Mouse (Mus musculus): ENCODE data around the gene Ptch2. TPM values are rescaled to one million over a fixed set of nuclear protein-coding genes. Genes with fewer than 3 reads are reported as not detected.

The Ptch2 gene
- polyA plus RNA-seq, 1 experiment = 0.02 TPM

DNA sequence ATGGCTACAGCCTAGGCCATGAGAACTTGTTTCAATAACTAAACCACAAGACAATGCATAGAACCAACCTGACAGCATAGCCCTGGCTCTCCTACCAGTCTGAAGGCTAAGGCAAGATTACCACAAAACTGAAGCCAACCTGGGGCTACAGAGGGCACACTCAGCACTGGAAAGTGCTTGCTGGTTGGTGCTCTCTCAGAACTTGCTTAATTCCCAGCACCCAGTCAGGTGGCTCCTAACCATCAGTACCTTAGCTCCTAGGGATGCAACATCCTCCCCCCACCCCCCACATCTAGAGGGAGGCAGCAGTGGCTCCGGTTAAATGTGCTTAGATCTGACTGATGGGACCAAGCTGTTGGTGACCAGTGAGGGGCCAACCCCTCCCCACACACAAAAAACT lies 55.5 kb downstream of the Ptch2 start:
- no peaks in the 10 kb centered on the region for H3K9me3 ChIP-seq (ENCODE audit: control insufficient read depth, low read length)
- no peak overlapping the region for H3K4me3 ChIP-seq (replicated peaks)
- peaks cover 42% of the 10 kb centered on the region for H3K4me1 ChIP-seq (ENCODE audit: control insufficient read depth)
- no peaks in the 10 kb centered on the region for H3K27me3 ChIP-seq (ENCODE audit: control insufficient read depth)
- peaks cover 78% of the 10 kb centered on the region for H3K36me3 ChIP-seq (ENCODE audit: control insufficient read depth)
- no peak for TF ChIP-seq GATA1 (IDR thresholded peaks at IDR 0.05; ENCODE audit: low read length)
- TF ChIP-seq TAL1 (IDR thresholded peaks at IDR 0.05; ENCODE audit: low read length) = no peak

- Histone ChIP-seq H3K27me3 (ENCODE audit: control insufficient read depth) (no peaks in the 10 kb centered on the region), H3K36me3 (ENCODE audit: control insufficient read depth) (peaks cover 77% of the 10 kb centered on the region), H3K4me1 (ENCODE audit: control insufficient read depth) (peaks cover 41% of the 10 kb centered on the region), H3K4me3 (replicated peaks) (peak overlapping the region; percentile 2), H3K9me3 (ENCODE audit: control insufficient read depth, low read length) (no peaks in the 10 kb centered on the region)
- TF ChIP-seq GATA1 (IDR thresholded peaks at IDR 0.05; ENCODE audit: low read length) = no peak
- TF ChIP-seq TAL1 (IDR thresholded peaks at IDR 0.05; ENCODE audit: low read length) = no peak
Observed at GRCm38 (mm10) chr4:117152714-117153113, 56.8 kb downstream of the Ptch2 start.

GRCm38 (mm10) chr4:117155020-117155791 lies 59.3 kb downstream of the Ptch2 start:
- H3K27me3 ChIP-seq (ENCODE audit: control insufficient read depth) = no peaks in the 10 kb centered on the region
- TF ChIP-seq GATA1 (IDR thresholded peaks at IDR 0.05; ENCODE audit: low read length) (no peak), TAL1 (IDR thresholded peaks at IDR 0.05; ENCODE audit: low read length) (no peak)
- peaks cover 71% of the 10 kb centered on the region for H3K36me3 ChIP-seq (ENCODE audit: control insufficient read depth)
- peaks cover 41% of the 10 kb centered on the region for H3K4me1 ChIP-seq (ENCODE audit: control insufficient read depth)
- H3K4me3 ChIP-seq (replicated peaks) = peak overlapping the region; percentile 94
- H3K9me3 ChIP-seq (ENCODE audit: control insufficient read depth, low read length) = no peaks in the 10 kb centered on the region

DNA sequence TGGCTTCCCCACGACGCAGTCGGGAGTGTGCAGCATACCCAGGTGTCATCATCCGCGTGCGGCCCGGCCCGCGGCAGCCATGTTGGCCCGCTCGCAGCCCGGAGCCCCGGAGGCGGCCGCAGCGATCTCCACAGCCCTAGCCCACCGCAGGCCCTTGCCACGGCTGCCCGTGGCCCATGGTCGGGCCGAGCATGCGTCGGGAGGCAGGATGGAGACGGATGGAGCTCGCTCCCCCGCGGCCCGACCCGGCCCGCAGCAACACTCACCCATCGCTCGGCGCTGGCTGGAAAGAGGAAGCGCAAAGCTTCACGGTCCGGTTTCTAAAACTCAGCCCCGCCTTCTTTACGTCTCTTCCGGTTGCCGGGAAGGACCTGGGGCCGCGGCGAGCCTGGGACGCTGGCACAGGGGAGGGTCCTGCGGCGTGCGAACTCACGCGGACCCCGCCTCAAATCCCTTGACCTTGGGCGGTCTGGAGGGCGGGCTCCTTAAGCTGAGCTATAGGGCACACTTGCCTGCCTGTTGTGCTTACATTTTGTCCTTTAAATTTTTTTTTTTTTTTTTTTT lies 60.0 kb downstream of the Ptch2 start, which contains the start of gene Rps8:
Gene Rps8, minus strand, starts transcription at position 452 of the 564 bp plus-strand sequence.
- H3K4me3 ChIP-seq (replicated peaks) = peak within 1 kb of the TSS; percentile 94
- no peaks in the 10 kb centered on the region for H3K9me3 ChIP-seq (ENCODE audit: control insufficient read depth, low read length)
- peaks cover 71% of the 10 kb centered on the region for H3K36me3 ChIP-seq (ENCODE audit: control insufficient read depth)
- peaks cover 38% of the 10 kb centered on the region for H3K4me1 ChIP-seq (ENCODE audit: control insufficient read depth)
- no peaks in the 10 kb centered on the region for H3K27me3 ChIP-seq (ENCODE audit: control insufficient read depth)
- no peak for TF ChIP-seq TAL1 (IDR thresholded peaks at IDR 0.05; ENCODE audit: low read length)
- TF ChIP-seq GATA1 (IDR thresholded peaks at IDR 0.05; ENCODE audit: low read length) = no peak

DNA sequence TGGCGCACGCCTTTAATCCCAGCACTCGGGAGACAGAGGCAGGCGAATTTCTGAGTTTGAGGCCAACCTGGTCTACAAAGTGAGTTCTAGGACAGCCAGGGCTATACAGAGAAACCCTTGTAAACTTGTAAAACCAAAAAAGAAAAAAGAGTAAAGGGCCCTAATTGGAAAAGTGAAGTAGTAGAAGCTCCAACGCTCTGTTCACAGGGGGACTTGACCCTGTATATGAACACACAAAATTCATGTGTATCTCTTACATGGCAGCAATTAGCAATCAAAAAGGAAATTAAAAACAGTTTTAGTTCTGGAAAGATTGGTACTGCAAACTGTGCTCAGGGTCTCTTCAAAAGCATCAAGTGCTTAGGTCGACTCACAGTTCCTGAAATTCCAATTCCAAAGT lies 60.5 kb downstream of the Ptch2 start:
- TF ChIP-seq TAL1 (IDR thresholded peaks at IDR 0.05; ENCODE audit: low read length) (no peak), GATA1 (IDR thresholded peaks at IDR 0.05; ENCODE audit: low read length) (no peak)
- H3K9me3 ChIP-seq (ENCODE audit: control insufficient read depth, low read length) = no peaks in the 10 kb centered on the region
- peak overlapping the region; percentile 94 for H3K4me3 ChIP-seq (replicated peaks)
- H3K36me3 ChIP-seq (ENCODE audit: control insufficient read depth) = peaks cover 71% of the 10 kb centered on the region
- H3K4me1 ChIP-seq (ENCODE audit: control insufficient read depth) = peaks cover 36% of the 10 kb centered on the region
- no peaks in the 10 kb centered on the region for H3K27me3 ChIP-seq (ENCODE audit: control insufficient read depth)

DNA sequence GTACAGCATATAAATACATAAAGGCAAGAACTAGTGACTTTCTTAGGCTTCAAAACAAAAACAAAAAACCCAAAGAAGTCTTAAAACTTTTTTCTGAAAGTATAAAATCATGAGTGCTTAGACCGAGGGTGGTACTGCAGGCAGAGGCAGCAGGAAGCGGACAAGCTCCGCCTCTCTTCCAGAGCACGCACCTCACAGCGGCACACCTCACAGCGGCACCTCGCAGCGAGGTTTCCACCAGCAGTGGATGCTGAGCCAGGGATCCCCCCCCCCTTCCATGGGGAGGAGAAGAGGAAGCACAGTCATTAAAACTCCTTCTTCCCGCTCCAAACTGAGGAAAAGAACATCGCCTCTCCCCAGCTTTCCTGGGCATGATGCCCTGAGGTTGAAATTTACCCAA lies 63.8 kb downstream of the Ptch2 start:
- Histone ChIP-seq H3K36me3 (ENCODE audit: control insufficient read depth) (peaks cover 72% of the 10 kb centered on the region), H3K4me1 (ENCODE audit: control insufficient read depth) (peaks cover 13% of the 10 kb centered on the region), H3K4me3 (replicated peaks) (no peak overlapping the region), H3K9me3 (ENCODE audit: control insufficient read depth, low read length) (no peaks in the 10 kb centered on the region), H3K27me3 (ENCODE audit: control insufficient read depth) (no peaks in the 10 kb centered on the region)
- TF ChIP-seq GATA1 (IDR thresholded peaks at IDR 0.05; ENCODE audit: low read length) (no peak), TAL1 (IDR thresholded peaks at IDR 0.05; ENCODE audit: low read length) (no peak)

- H3K4me1 ChIP-seq (ENCODE audit: control insufficient read depth) = peaks cover 5% of the 10 kb centered on the region
- H3K9me3 ChIP-seq (ENCODE audit: control insufficient read depth, low read length) = no peaks in the 10 kb centered on the region
- no peak overlapping the region for H3K4me3 ChIP-seq (replicated peaks)
- no peaks in the 10 kb centered on the region for H3K27me3 ChIP-seq (ENCODE audit: control insufficient read depth)
- peaks cover 78% of the 10 kb centered on the region for H3K36me3 ChIP-seq (ENCODE audit: control insufficient read depth)
- no peak for TF ChIP-seq GATA1 (IDR thresholded peaks at IDR 0.05; ENCODE audit: low read length)
- no peak for TF ChIP-seq TAL1 (IDR thresholded peaks at IDR 0.05; ENCODE audit: low read length)
Observed at GRCm38 (mm10) chr4:117161183-117161582, 65.3 kb downstream of the Ptch2 start.

Other genes starting within 250 kb of the Ptch2 start
- gene Zswim5, start 218.7 kb upstream of the Ptch2 start, polyA plus RNA-seq (2012) = 0.01 TPM in 1 of 2 replicates, not detected in the other
- gene Urod, start 101.7 kb upstream of the Ptch2 start, polyA plus RNA-seq (2012) = 90.7 and 131 TPM in 2 replicates
- gene Hectd3, start 100.8 kb upstream of the Ptch2 start, polyA plus RNA-seq (2012) = 3.1 and 6.0 TPM in 2 replicates
- 0.44 and 0.58 TPM in 2 replicates for gene Eif2b3, start 76.7 kb upstream of the Ptch2 start, polyA plus RNA-seq (2012)
- gene Btbd19, start 29.6 kb downstream of the Ptch2 start, polyA plus RNA-seq (2012) = 0.12 and 0.28 TPM in 2 replicates
- not detected in 2 replicates for gene Tctex1d4, start 30.7 kb downstream of the Ptch2 start, polyA plus RNA-seq (2012)
- gene Plk3, start 37.9 kb downstream of the Ptch2 start, polyA plus RNA-seq (2012) = 0.19 and 0.21 TPM in 2 replicates
- gene Rps8, start 60.2 kb downstream of the Ptch2 start, polyA plus RNA-seq (2012) = 190 and 246 TPM in 2 replicates
- 1.6 and 2.0 TPM in 2 replicates for gene Kif2c, start 86.6 kb downstream of the Ptch2 start, polyA plus RNA-seq (2012)
- 0.06 TPM in 2 replicates for gene Tmem53, start 155.9 kb downstream of the Ptch2 start, polyA plus RNA-seq (2012)
- not detected in 2 replicates for gene Armh1, start 156.1 kb downstream of the Ptch2 start, polyA plus RNA-seq (2012)

Measured in erythroblast, embryonic 14.5 days (primary cell).